Mouse (Mus musculus) E14TG2a.4 (cell line): ENCODE measurements at regions not wholly inside any gene's neighbourhood (a gene's known extent, or its start where the extent isn't known, plus 50 kb on each side); places are given as distances from the start of the nearest gene placed in this dataset.

Experiments
- CTCF ChIP-seq: conservative IDR thresholded peaks from 2 replicates; pipeline ENCODE4 v1.5.1; 2014; ENCODE audit warnings: low read length
- NANOG ChIP-seq: IDR thresholded peaks from 2 replicates; pipeline ENCODE4 v1.6.1; 2014; ENCODE audit warnings: borderline replicate concordance, low read length, mixed read lengths
- POU5F1 ChIP-seq: IDR thresholded peaks from 2 replicates; pipeline ENCODE4 v1.6.1; 2014; ENCODE audit warnings: low read length, borderline replicate concordance

DNA sequence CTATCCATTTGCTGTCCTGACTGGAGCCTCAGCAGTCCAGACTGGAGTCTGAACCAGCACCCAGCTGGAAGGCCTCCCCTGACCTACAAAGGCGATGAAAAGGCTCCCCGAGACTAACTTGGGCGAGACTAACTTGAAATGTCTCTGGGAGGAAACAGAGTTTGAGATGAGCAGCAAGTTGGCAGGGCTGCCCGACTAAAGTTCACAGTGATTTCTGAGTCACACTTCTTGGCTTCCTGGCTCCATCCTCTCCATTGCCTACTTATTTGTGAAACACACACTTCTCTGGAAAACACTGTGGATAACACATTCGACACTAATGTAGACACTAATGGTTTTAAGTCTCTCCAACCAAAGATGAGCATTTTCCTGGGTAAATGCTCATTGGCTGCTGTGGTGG, 170.2 kb downstream of the Abhd5 start:
- TF ChIP-seq CTCF = no peak
- no peak for TF ChIP-seq NANOG
- no peak for TF ChIP-seq POU5F1
